Mouse (Mus musculus) gastrocnemius, adult 18-20 months (tissue): Measurements from ENCODE around the gene Nf1. TPM values are rescaled to one million over a fixed set of nuclear protein-coding genes. Genes with fewer than 3 reads are reported as not detected.
A peak's percentile ranks its signal among the peaks of the same experiment; 100 is the strongest.

Source experiments
- DNase-seq: peaks from one replicate; pipeline ENCODE4 v3.0.0; 2021; ENCODE audit warnings: low spot score
- total RNA-seq, 2 experiments: library from RNA; stranded (reverse); gene quantifications; 2 replicates each; pipeline ENCODE4 v1.2.3; 2021

Gene Nf1
- total RNA-seq, 2 experiments from 2014 or later = 13.9 to 18.6 TPM

- no peak for DNase-seq
These were observed 12.4 kb upstream of the Nf1 start for GRCm38 (mm10) chr11:79327106-79327505.

GRCm38 (mm10) chr11:79328060-79328459 lies 11.4 kb upstream of the Nf1 start:
- DNase-seq = no peak

- DNase-seq = no peak
These were observed 9.9 kb upstream of the Nf1 start for GRCm38 (mm10) chr11:79329585-79329984.

- no peak for DNase-seq
These were observed 4.4 kb upstream of the Nf1 start for GRCm38 (mm10) chr11:79335077-79335476.

GRCm38 (mm10) chr11:79336722-79337267 lies 2.7 kb upstream of the Nf1 start:
- no peak for DNase-seq

- DNase-seq = no peak
These were observed 872 bp upstream of the Nf1 start for GRCm38 (mm10) chr11:79338621-79339020.

GRCm38 (mm10) chr11:79339808-79340781 lies 602 bp downstream of the Nf1 start:
- peak; percentile 12 for DNase-seq

GRCm38 (mm10) chr11:79356995-79357394 lies 17.5 kb downstream of the Nf1 start:
- DNase-seq = no peak

GRCm38 (mm10) chr11:79357397-79357796 lies 17.9 kb downstream of the Nf1 start:
- DNase-seq = no peak

- no peak for DNase-seq
These were observed 25.5 kb downstream of the Nf1 start for GRCm38 (mm10) chr11:79364956-79365355.

- no peak for DNase-seq
These were observed 26.8 kb downstream of the Nf1 start for GRCm38 (mm10) chr11:79366284-79366683.

- no peak for DNase-seq
These were observed 33.5 kb downstream of the Nf1 start for GRCm38 (mm10) chr11:79373031-79373430.

GRCm38 (mm10) chr11:79398336-79398735 lies 58.8 kb downstream of the Nf1 start:
- DNase-seq = peak; percentile 86

GRCm38 (mm10) chr11:79403625-79404319 lies 64.3 kb downstream of the Nf1 start:
- DNase-seq = no peak

GRCm38 (mm10) chr11:79413761-79414513 lies 74.4 kb downstream of the Nf1 start:
- no peak for DNase-seq

GRCm38 (mm10) chr11:79422496-79422895 lies 83.0 kb downstream of the Nf1 start:
- no peak for DNase-seq

GRCm38 (mm10) chr11:79426571-79426970 lies 87.1 kb downstream of the Nf1 start:
- DNase-seq = no peak

GRCm38 (mm10) chr11:79427638-79428037 lies 88.1 kb downstream of the Nf1 start:
- DNase-seq = peak; percentile 38

- no peak for DNase-seq
These were observed 95.8 kb downstream of the Nf1 start for GRCm38 (mm10) chr11:79435252-79435651.

- no peak for DNase-seq
These were observed 108.9 kb downstream of the Nf1 start for GRCm38 (mm10) chr11:79448361-79448760.

GRCm38 (mm10) chr11:79452966-79453365 lies 113.5 kb downstream of the Nf1 start:
- no peak for DNase-seq
